Mouse (Mus musculus): ENCODE data around the gene Rnf185. TPM values are rescaled to one million over a fixed set of nuclear protein-coding genes. Genes with fewer than 3 reads are reported as not detected.

Gene Rnf185
- polyA plus RNA-seq, 1 experiment from 2014 or later: 48.2 TPM

DNA sequence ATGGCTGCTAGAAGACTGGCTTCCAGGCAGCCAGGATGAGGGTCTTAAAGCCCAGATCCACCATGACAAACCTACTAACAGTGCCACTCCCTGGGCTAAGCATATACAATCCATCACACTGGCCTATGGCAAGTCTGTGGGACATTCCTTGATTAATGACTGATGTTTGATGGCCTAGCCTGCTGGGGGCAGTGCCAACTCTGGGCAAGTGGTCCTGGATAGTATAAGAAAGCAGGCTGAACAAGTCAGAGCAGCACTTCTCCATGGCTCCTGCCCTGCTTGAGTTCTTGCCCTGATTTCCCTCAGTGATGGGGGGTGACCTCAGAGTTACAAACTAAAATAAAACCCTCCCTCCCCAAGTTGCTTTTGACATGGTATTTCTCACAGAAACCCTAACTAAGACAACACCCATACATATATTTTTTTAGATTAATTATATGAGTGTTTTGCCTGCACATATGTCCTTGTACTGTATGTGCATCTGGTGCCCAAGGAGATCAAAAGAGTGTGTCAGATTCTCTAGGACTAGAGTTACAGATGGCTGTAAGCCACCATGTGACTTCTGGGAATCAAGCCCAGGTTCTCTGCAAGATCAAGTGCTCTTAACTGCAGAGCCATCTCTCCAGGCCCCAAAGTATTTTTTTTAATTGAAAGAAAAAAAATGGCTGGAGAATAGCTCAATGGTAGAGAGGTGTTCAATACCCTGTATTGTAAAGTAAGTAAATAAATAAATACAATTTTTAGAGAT, 10.3 kb downstream of the Rnf185 start:
- Histone ChIP-seq H3K9me3 (no peaks in the 10 kb centered on the region), H3K36me3 (replicated peaks) (no peaks in the 10 kb centered on the region), H3K4me2 (no peak overlapping the region), H3K27ac (no peak overlapping the region), H3K4me1 (0 out of 2 replicates have a peak, but pooled peaks cover 2% of the 10 kb centered on the region), H3K27me3 (replicated peaks) (no peaks in the 10 kb centered on the region), H3K9ac (no peak overlapping the region), H3K4me3 (no peak overlapping the region)
- ATAC-seq (replicated peaks): no peak

DNA sequence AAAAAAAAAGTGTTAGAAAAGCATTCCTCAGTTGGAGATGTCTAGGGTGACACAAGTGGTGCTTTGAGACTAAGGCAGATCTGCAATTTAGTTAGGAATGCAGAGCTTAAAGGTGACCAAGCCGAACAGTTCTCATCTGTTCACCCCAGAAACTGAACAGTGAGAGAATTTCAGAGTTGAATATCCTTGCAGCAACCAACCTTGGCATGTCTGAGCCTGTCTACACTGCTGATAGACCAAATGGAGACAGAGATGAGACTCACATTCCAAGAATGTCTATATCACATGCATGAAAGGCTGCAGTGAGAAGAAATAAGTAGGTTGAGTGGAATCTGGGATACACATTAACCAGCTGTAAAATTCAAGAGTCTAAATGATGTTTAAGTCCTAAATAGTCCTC, 14.5 kb downstream of the Rnf185 start:
- no peak overlapping the region for H3K4me3 ChIP-seq

DNA sequence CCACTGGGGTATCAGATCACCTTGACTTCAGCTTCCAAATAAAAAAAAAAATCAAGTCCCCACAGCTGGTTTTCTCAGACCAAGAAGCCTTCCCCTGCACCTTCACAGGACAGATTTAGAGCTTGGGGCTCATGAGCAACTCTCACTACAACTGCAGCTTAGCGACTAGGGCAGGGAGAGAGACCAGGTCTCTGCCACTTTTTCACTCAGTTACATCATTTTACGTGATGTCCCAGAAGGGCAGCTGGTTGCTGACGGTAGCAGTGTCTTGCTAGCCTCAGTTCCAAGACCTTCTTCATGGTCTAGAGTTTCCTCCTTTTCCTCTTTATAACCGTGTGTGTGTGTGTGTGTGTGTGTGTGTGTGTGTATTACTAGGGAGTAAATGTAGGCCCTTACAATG, 18.4 kb downstream of the Rnf185 start:
- Histone ChIP-seq H3K9ac (no peak overlapping the region), H3K4me3 (no peak overlapping the region), H3K4me2 (no peak overlapping the region), H3K36me3 (replicated peaks) (no peaks in the 10 kb centered on the region), H3K4me1 (no peaks in the 10 kb centered on the region), H3K27ac (no peak overlapping the region), H3K9me3 (no peaks in the 10 kb centered on the region), H3K27me3 (replicated peaks) (no peaks in the 10 kb centered on the region)
- no peak for ATAC-seq (replicated peaks)
- 82% methylated on average over 4 of the region's 4 CpGs for WGBS

More for the DNA sequence above, 14.5 kb downstream of the Rnf185 start:
- no peak overlapping the region for H3K27ac ChIP-seq
- H3K36me3 ChIP-seq (replicated peaks): no peaks in the 10 kb centered on the region
- H3K27me3 ChIP-seq (replicated peaks): no peaks in the 10 kb centered on the region
- 0 out of 2 replicates have a peak, but pooled peaks cover 2% of the 10 kb centered on the region for H3K4me1 ChIP-seq
- H3K4me2 ChIP-seq: no peak overlapping the region
- 100% methylated on average over 1 of the region's 1 CpGs for WGBS
- H3K9ac ChIP-seq: no peak overlapping the region
- H3K9me3 ChIP-seq: no peaks in the 10 kb centered on the region
- no peak for ATAC-seq (replicated peaks)

DNA sequence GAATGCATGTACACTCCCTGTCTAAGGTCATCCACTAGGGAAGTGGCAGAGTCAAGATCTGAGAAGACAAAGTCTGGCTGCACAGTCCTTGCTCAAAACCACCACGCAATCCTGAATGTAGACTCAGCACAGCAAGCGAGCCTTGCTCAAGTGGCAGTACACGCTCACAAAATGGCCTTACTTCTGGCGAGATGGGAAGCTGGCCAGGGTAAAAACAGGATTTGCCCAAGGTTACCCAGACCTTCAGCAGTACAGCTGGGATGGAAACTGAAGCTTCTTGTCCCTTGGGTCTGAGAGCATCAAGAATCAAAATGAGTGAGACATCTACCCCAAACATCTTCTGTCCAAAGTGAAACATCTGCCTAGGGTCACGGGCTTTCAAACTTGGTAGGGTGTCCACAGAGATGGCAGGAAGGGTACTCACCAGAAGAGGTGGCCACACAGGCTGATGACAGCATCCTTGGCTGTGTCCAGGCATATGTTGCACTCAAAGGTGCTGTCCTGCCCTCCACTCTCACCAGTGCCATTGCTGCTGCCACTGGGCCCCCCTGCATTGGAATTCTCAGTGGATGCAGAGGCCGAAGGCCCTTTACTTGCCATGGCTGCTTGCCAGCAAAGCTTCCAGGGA, 20.1 kb downstream of the Rnf185 start:
- H3K4me3 ChIP-seq: no peak overlapping the region
- H3K9ac ChIP-seq: no peak overlapping the region
- no peak overlapping the region for H3K27ac ChIP-seq
- H3K4me1 ChIP-seq: no peaks in the 10 kb centered on the region
- H3K9me3 ChIP-seq: no peaks in the 10 kb centered on the region
- no peak overlapping the region for H3K4me2 ChIP-seq
- no peaks in the 10 kb centered on the region for H3K27me3 ChIP-seq (replicated peaks)
- no peak for ATAC-seq (replicated peaks)
- no peaks in the 10 kb centered on the region for H3K36me3 ChIP-seq (replicated peaks)
- WGBS: 93% methylated on average over 6 of the region's 6 CpGs

DNA sequence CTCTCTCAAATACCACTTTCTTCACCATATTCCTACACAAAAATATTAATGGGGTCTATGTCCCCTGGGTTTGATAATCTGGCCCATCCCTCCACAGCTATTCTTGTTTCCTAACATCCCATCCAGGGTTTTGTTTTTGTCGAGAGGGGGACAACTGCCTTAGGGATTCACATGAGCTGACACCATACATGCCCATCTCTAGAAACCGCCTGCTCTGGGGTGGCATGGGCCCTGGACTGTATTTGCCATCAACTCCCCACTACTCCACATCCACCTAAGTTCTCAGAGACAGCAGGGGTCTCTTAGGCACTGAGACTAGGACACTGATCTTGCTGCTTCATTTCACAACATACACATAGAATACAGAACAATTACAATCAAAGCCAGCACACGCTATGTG, 20.6 kb downstream of the Rnf185 start:
- H3K4me3 ChIP-seq: no peak overlapping the region
- H3K4me1 ChIP-seq: no peaks in the 10 kb centered on the region
- WGBS: 94% methylated on average over 3 of the region's 3 CpGs
- H3K27ac ChIP-seq: no peak overlapping the region
- no peak overlapping the region for H3K9ac ChIP-seq
- no peaks in the 10 kb centered on the region for H3K27me3 ChIP-seq (replicated peaks)
- H3K36me3 ChIP-seq (replicated peaks): no peaks in the 10 kb centered on the region
- H3K4me2 ChIP-seq: no peak overlapping the region
- H3K9me3 ChIP-seq: no peaks in the 10 kb centered on the region
- no peak for ATAC-seq (replicated peaks)

DNA sequence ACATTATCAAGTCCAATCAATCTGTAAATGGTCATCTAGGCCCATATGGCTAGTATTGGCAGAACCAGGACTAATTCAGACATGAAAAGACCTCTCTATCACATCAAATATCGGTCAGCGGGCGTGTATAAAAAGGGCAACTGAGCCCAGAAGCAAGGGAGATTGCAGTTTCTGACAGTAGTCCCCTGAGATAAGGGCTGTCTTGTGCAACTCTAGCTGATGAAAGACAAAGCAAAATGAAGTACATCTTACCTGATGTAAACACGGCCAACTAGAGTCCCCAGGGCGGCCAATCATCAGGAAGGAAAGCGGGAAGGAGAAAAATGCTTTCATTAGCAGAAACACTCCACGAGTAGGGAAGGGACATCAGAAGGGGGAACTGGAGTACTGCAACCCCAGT, 23.5 kb downstream of the Rnf185 start:
- H3K9me3 ChIP-seq: no peaks in the 10 kb centered on the region
- no peaks in the 10 kb centered on the region for H3K27me3 ChIP-seq (replicated peaks)
- peaks cover 17% of the 10 kb centered on the region for H3K36me3 ChIP-seq (replicated peaks)
- no peak for ATAC-seq (replicated peaks)
- WGBS: 89% methylated on average over 7 of the region's 7 CpGs
- H3K4me3 ChIP-seq: no peak overlapping the region
- H3K27ac ChIP-seq: no peak overlapping the region
- no peak overlapping the region for H3K4me2 ChIP-seq
- H3K9ac ChIP-seq: no peak overlapping the region
- H3K4me1 ChIP-seq: no peaks in the 10 kb centered on the region

DNA sequence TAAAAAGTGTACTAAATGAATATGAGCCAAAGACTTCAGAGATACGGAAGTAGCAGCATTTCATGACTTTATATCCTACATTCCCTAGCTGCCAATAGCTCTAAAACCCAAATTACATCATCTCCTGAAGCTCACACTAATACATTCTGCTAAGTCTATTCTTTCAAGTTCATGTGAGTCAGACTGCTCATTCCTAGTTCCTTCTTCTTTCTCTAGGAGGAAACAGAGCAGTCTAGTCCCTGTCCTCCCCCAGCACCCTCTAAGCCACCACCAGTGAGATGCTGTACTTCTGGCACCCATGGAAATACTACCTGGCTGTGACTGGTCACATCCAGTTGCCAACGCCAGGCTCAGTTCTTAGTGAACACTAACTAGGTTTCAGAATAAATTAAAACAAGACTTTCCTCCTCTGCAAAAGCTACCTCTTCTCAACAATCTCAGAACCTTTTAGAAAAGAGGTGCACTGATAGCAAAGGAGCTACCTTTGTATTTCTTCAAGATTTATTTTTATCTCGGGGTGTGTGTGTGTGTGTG, 24.4 kb downstream of the Rnf185 start:
- ATAC-seq (replicated peaks): no peak
- H3K9me3 ChIP-seq: no peaks in the 10 kb centered on the region
- H3K27me3 ChIP-seq (replicated peaks): no peaks in the 10 kb centered on the region
- H3K9ac ChIP-seq: no peak overlapping the region
- 87% methylated on average over 3 of the region's 3 CpGs for WGBS
- H3K4me2 ChIP-seq: no peak overlapping the region
- no peak overlapping the region for H3K27ac ChIP-seq
- H3K4me3 ChIP-seq: no peak overlapping the region
- H3K4me1 ChIP-seq: no peaks in the 10 kb centered on the region
- peaks cover 20% of the 10 kb centered on the region for H3K36me3 ChIP-seq (replicated peaks)

DNA sequence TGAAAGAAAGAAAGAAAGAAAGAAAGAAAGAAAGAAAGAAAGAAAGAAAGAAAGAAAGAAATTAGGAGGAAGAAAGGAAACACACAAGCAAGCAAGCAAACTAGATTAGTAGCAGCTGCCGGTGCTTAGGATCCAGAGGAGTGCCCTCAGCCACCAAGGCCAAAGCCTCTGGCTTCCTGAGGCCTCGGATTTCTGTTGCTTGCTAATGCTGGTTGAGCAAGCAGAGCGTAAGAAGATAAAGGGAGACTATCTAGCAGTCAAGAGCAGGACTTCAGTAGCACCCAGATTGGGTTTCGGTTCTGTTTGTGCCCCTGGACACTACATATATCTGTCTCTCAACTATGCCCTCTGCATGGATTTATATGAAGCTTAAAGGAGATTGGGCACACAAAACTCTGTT, 29.9 kb downstream of the Rnf185 start:
- no peak for ATAC-seq (replicated peaks)
- Histone ChIP-seq H3K4me2 (no peak overlapping the region), H3K9ac (no peak overlapping the region), H3K4me3 (no peak overlapping the region), H3K27me3 (replicated peaks) (no peaks in the 10 kb centered on the region), H3K36me3 (replicated peaks) (peaks cover 38% of the 10 kb centered on the region), H3K27ac (no peak overlapping the region), H3K9me3 (no peaks in the 10 kb centered on the region), H3K4me1 (no peaks in the 10 kb centered on the region)
- WGBS: 83% methylated on average over 4 of the region's 4 CpGs

DNA sequence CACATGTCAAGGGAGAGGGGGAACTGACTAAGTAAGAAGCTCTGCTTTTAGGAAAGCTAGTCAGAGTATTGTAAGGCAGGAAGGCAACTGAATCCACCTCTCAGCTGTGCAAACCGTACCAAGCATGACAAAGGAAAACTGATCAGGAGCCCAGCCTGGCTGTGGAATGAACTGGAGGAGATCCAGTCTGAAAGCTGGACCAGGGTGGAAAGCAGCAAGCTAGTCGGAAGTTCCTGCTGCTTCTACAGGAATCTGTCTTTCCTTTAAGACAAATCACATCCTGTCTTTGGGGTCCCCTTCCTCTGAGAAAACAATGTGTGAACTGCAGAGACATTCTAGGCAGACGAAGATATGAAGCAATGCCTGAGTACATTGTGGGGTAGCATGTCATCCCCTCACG, 33.4 kb downstream of the Rnf185 start:
- Histone ChIP-seq H3K4me2 (no peak overlapping the region), H3K4me1 (no peaks in the 10 kb centered on the region), H3K27ac (no peak overlapping the region), H3K27me3 (replicated peaks) (no peaks in the 10 kb centered on the region), H3K9me3 (no peaks in the 10 kb centered on the region), H3K36me3 (replicated peaks) (peaks cover 41% of the 10 kb centered on the region), H3K4me3 (no peak overlapping the region), H3K9ac (no peak overlapping the region)
- no peak for ATAC-seq (replicated peaks)
- 90% methylated on average over 4 of the region's 4 CpGs for WGBS

DNA sequence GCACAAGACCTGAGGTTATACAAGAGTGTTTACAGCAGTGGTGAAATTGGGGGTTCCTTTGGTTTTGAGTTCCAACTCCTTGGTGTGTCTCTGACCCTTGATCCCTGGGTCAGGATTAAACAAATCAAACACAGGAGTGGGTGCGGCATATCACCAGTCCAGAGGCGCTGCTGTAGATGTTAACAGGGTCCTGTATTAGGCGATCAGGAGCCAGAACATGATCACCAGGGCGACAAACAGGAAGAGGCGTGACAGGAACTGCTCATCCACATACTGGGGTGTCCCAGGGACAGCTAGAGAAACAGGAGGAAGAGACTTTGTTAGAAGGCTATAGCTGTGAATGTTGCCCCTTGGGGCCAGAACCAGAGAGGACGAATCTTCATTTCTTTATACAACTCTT, 34.4 kb downstream of the Rnf185 start:
- Histone ChIP-seq H3K9ac (no peak overlapping the region), H3K27me3 (replicated peaks) (no peaks in the 10 kb centered on the region), H3K4me3 (no peak overlapping the region), H3K9me3 (no peaks in the 10 kb centered on the region), H3K4me1 (no peaks in the 10 kb centered on the region), H3K36me3 (replicated peaks) (peaks cover 36% of the 10 kb centered on the region), H3K4me2 (no peak overlapping the region), H3K27ac (no peak overlapping the region)
- no peak for ATAC-seq (replicated peaks)
- WGBS: 83% methylated on average over 6 of the region's 6 CpGs

DNA sequence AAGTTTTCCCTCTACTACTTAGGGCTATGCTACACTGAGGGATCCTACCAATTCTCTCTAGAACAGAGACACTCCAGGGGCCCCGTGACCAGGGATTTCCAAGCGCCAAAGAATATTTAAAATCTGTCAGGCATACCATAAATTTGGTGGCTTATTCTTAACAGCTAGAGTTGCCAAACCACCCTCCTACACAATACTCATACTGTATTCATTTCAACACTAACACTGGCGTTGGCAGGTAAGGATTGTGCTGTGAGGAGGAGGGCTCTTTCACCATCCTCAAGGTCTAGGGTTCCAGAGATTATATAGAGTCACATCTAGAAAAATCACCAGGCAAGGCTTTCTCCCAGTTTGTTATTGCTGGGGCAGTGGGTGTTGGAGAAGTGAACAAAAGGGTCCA, 35.8 kb downstream of the Rnf185 start:
- H3K4me3 ChIP-seq: no peak overlapping the region
- 91% methylated on average over 3 of the region's 3 CpGs for WGBS
- no peaks in the 10 kb centered on the region for H3K4me1 ChIP-seq
- no peak overlapping the region for H3K9ac ChIP-seq
- H3K9me3 ChIP-seq: no peaks in the 10 kb centered on the region
- no peaks in the 10 kb centered on the region for H3K27me3 ChIP-seq (replicated peaks)
- peaks cover 36% of the 10 kb centered on the region for H3K36me3 ChIP-seq (replicated peaks)
- H3K27ac ChIP-seq: no peak overlapping the region
- no peak for ATAC-seq (replicated peaks)
- H3K4me2 ChIP-seq: no peak overlapping the region

DNA sequence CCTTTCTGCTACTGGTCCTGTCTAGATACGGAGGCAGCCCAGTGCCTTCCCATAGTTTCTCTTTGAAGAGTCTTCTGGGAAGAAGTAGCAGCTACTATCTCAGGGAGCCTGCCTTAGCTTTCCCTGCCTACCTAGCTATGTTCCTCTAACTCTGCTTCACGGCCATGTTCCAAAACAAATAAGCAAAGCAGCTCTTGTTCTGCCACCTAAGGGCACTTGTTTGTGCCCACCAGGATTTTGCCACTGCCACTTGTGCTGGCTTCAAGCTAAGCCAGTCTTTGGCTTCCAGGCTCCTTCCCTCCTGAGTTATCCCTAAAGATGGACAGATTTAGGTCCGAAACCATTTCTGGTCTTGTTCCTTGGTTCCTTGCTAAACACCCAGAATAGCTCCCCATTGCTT, 40.1 kb downstream of the Rnf185 start:
- no peak overlapping the region for H3K9ac ChIP-seq
- H3K4me3 ChIP-seq: no peak overlapping the region
- H3K27me3 ChIP-seq (replicated peaks): no peaks in the 10 kb centered on the region; the same call in 1 of the 2 replicates
- no peak overlapping the region for H3K27ac ChIP-seq
- WGBS: 82% methylated on average over 3 of the region's 3 CpGs
- ATAC-seq (replicated peaks): no peak
- no peaks in the 10 kb centered on the region for H3K9me3 ChIP-seq
- H3K36me3 ChIP-seq (replicated peaks): peaks cover 17% of the 10 kb centered on the region
- H3K4me2 ChIP-seq: no peak overlapping the region
- H3K4me1 ChIP-seq: peaks cover 16% of the 10 kb centered on the region
